Mouse (Mus musculus) lung, postnatal 36 days (tissue): ENCODE measurements around the gene Defa37.
"Not testable (repeated sequence)": the region's sequence is repeated elsewhere in the genome, so short reads cannot be mapped to it uniquely, and the experiment has no call there.

Source experiments
- DNase-seq: peaks from one replicate; pipeline ENCODE4 v3.0.0; 2022; ENCODE audit warnings: mixed read lengths

The Defa37 gene

DNA sequence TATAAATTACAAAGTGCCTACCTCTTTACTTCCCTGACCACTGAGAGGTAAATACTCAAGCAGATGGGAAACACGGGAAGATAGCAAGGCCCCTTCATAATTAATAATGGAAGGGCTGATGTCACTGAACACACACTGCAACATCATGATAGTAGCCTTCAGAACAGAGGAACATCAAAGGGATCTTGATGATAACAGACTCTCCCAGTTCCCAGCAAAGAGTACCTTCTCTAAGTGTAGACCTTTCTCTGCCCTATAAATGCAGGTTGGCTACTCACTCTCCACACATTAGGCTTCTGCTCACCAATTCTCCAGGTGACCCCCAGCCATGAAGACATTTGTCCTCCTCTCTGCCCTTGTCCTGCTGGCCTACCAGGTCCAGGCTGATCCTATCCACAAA, at the start of gene Defa37:
Defa37 (plus strand) TSS at position 301 of the 400 bp plus-strand sequence.
- not testable (repeated sequence) for DNase-seq

DNA sequence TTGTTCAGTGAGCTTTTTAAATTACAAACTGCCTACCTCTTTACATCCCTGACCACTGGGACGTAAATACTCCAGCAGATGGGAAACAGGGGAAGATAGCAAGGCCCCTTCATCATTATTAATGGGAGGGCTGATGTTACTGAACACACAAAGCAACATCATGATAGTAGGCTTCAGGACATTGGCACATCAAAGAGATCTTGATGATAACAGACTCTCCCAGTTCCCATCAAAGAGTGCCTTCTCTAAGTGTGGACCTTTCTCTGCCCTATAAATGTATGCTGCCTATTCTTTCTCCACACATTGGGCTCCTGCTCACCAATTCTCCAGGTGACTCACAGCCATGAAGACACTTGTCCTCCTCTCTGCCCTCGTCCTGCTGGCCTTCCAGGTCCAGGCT, 36.5 kb upstream of the Defa37 start, which contains the start of gene Defa32:
Defa32 (plus strand) TSS at position 301 of the 400 bp plus-strand sequence.
- not testable (repeated sequence) for DNase-seq

DNA sequence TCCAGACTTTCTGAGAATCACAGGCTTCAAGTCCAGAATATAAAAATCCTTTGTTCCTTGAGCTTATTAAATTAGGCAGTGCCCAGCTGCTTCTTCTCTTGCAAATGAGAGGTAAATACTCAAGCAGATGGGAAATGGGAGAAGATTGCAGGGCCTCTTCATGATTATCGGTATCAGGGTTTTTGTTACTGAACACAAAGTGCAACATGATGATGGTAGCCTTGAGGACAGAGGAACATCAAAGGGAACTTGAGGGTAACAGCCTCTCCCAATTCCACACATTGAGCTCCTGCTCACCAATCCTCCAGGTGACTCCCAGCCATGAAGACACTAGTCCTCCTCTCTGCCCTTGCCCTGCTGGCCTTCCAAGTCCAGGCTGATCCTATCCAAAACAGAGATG, 17.5 kb downstream of the Defa37 start, which contains the start of gene Defa28:
Defa28 (plus strand) TSS at position 301 of the 400 bp plus-strand sequence.
- DNase-seq, result not testable (repeated sequence)

DNA sequence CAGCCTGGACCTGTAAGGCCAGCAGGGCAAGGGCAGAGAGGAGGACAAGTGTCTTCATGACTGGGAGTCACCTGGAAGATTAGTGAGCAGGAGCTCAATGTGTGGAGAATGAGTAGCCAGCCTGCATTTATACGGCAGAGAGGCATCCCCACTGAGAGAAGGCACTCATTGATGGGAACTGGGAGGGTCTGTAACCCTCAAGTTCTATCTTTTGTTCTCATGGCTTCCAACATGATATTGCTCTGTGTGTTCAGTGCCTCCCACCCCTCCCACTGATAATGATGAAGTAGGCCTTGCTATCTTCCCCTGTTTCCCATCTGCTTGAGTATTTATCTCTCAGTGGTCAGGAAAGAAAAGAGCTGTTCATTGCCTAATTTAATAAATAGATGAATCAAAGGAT, 29.2 kb downstream of the Defa37 start, which contains the start of gene Gm7861:
Gm7861 (minus strand) TSS at position 101 of the 400 bp plus-strand sequence.
- not testable (repeated sequence) for DNase-seq
